Mouse (Mus musculus): Measurements from ENCODE around the gene Adcy2.

- TF ChIP-seq CTCF (IDR thresholded peaks at IDR 0.05; ENCODE audit: low read depth) (no peak), EP300 (IDR thresholded peaks at IDR 0.05; ENCODE audit: low read depth) (no peak)
Observed at GRCm38 (mm10) chr13:68931602-68932282, 67.6 kb downstream of the Adcy2 start.

Data from liver, embryonic 14.5 days (tissue).